Mouse (Mus musculus): ENCODE results near the gene Tomt. TPM values are rescaled to one million over a fixed set of nuclear protein-coding genes. Genes with fewer than 3 reads are reported as not detected.

Tomt gene
- polyA plus RNA-seq, 1 experiment from 2014 or later: 0.10 TPM

GRCm38 (mm10) chr7:101896104-101897066 lies 9.8 kb downstream of the Tomt start:
- H3K9me3 ChIP-seq (replicated peaks; ENCODE audit: control insufficient read depth, low read length): no peaks in the 10 kb centered on the region
- WGBS (ENCODE audit: insufficient replicate concordance): under 1% methylated on average over 57 of the region's 57 CpGs
- H3K4me2 ChIP-seq: peak overlapping the region; percentile 62
- H3K36me3 ChIP-seq (ENCODE audit: control insufficient read depth, insufficient read depth, low read length): no peaks in the 10 kb centered on the region
- peak overlapping the region; percentile 81 for H3K9ac ChIP-seq (ENCODE audit: low read depth, low read length)
- no peaks in the 10 kb centered on the region for H3K27me3 ChIP-seq (ENCODE audit: control insufficient read depth, insufficient read depth, low read length)
- H3K4me1 ChIP-seq (ENCODE audit: control insufficient read depth, insufficient read depth, low read length): no peaks in the 10 kb centered on the region
- H3K27ac ChIP-seq (ENCODE audit: low read depth, low read length): peak overlapping the region; percentile 90
- H3K4me3 ChIP-seq (ENCODE audit: low read depth, low read length): peak overlapping the region; percentile 66
- ATAC-seq (replicated peaks; ENCODE audit: insufficient number of reproducible peaks, low FRiP score, low TSS enrichment): peak; percentile 97

- no peaks in the 10 kb centered on the region for H3K9me3 ChIP-seq (replicated peaks; ENCODE audit: control insufficient read depth, low read length)
- H3K36me3 ChIP-seq (ENCODE audit: control insufficient read depth, insufficient read depth, low read length): no peaks in the 10 kb centered on the region
- ATAC-seq (replicated peaks; ENCODE audit: insufficient number of reproducible peaks, low FRiP score, low TSS enrichment): no peak
- no peak overlapping the region for H3K27ac ChIP-seq (ENCODE audit: low read depth, low read length)
- WGBS (ENCODE audit: insufficient replicate concordance): 33% methylated on average over 9 of the region's 9 CpGs
- H3K4me2 ChIP-seq: peak overlapping the region; percentile 62
- peak overlapping the region; percentile 66 for H3K4me3 ChIP-seq (ENCODE audit: low read depth, low read length)
- H3K4me1 ChIP-seq (ENCODE audit: control insufficient read depth, insufficient read depth, low read length): no peaks in the 10 kb centered on the region
- peak overlapping the region; percentile 81 for H3K9ac ChIP-seq (ENCODE audit: low read depth, low read length)
- no peaks in the 10 kb centered on the region for H3K27me3 ChIP-seq (ENCODE audit: control insufficient read depth, insufficient read depth, low read length)
Observed at GRCm38 (mm10) chr7:101895695-101896094, 10.5 kb downstream of the Tomt start.

- Histone ChIP-seq H3K27ac (ENCODE audit: low read depth, low read length) (no peak overlapping the region), H3K9me3 (replicated peaks; ENCODE audit: control insufficient read depth, low read length) (no peaks in the 10 kb centered on the region), H3K27me3 (ENCODE audit: control insufficient read depth, insufficient read depth, low read length) (no peaks in the 10 kb centered on the region), H3K36me3 (ENCODE audit: control insufficient read depth, insufficient read depth, low read length) (no peaks in the 10 kb centered on the region), H3K9ac (ENCODE audit: low read depth, low read length) (no peak overlapping the region), H3K4me1 (ENCODE audit: control insufficient read depth, insufficient read depth, low read length) (no peaks in the 10 kb centered on the region), H3K4me3 (ENCODE audit: low read depth, low read length) (no peak overlapping the region), H3K4me2 (no peak overlapping the region)
- 73% methylated on average over 4 of the region's 4 CpGs for WGBS (ENCODE audit: insufficient replicate concordance)
- ATAC-seq (replicated peaks; ENCODE audit: insufficient number of reproducible peaks, low FRiP score, low TSS enrichment): no peak
Observed at GRCm38 (mm10) chr7:101888460-101888859, 17.7 kb downstream of the Tomt start.

GRCm38 (mm10) chr7:101886274-101886673 lies 19.9 kb downstream of the Tomt start:
- WGBS (ENCODE audit: insufficient replicate concordance): 73% methylated on average over 6 of the region's 6 CpGs
- Histone ChIP-seq H3K4me3 (ENCODE audit: low read depth, low read length) (no peak overlapping the region), H3K9ac (ENCODE audit: low read depth, low read length) (no peak overlapping the region), H3K27ac (ENCODE audit: low read depth, low read length) (no peak overlapping the region), H3K4me2 (no peak overlapping the region), H3K4me1 (ENCODE audit: control insufficient read depth, insufficient read depth, low read length) (no peaks in the 10 kb centered on the region), H3K9me3 (replicated peaks; ENCODE audit: control insufficient read depth, low read length) (no peaks in the 10 kb centered on the region), H3K36me3 (ENCODE audit: control insufficient read depth, insufficient read depth, low read length) (no peaks in the 10 kb centered on the region), H3K27me3 (ENCODE audit: control insufficient read depth, insufficient read depth, low read length) (no peaks in the 10 kb centered on the region)
- ATAC-seq (replicated peaks; ENCODE audit: insufficient number of reproducible peaks, low FRiP score, low TSS enrichment): no peak

GRCm38 (mm10) chr7:101884160-101884559 lies 22.0 kb downstream of the Tomt start:
- H3K4me1 ChIP-seq (ENCODE audit: control insufficient read depth, insufficient read depth, low read length): no peaks in the 10 kb centered on the region
- no peak overlapping the region for H3K4me3 ChIP-seq (ENCODE audit: low read depth, low read length)
- H3K9ac ChIP-seq (ENCODE audit: low read depth, low read length): no peak overlapping the region
- H3K36me3 ChIP-seq (ENCODE audit: control insufficient read depth, insufficient read depth, low read length): no peaks in the 10 kb centered on the region
- H3K9me3 ChIP-seq (replicated peaks; ENCODE audit: control insufficient read depth, low read length): no peaks in the 10 kb centered on the region
- WGBS (ENCODE audit: insufficient replicate concordance): 90% methylated on average over 4 of the region's 4 CpGs
- H3K27ac ChIP-seq (ENCODE audit: low read depth, low read length): no peak overlapping the region
- ATAC-seq (replicated peaks; ENCODE audit: insufficient number of reproducible peaks, low FRiP score, low TSS enrichment): no peak
- no peaks in the 10 kb centered on the region for H3K27me3 ChIP-seq (ENCODE audit: control insufficient read depth, insufficient read depth, low read length)
- no peak overlapping the region for H3K4me2 ChIP-seq

- Histone ChIP-seq H3K4me1 (ENCODE audit: control insufficient read depth, insufficient read depth, low read length) (no peaks in the 10 kb centered on the region), H3K9me3 (replicated peaks; ENCODE audit: control insufficient read depth, low read length) (no peaks in the 10 kb centered on the region), H3K36me3 (ENCODE audit: control insufficient read depth, insufficient read depth, low read length) (no peaks in the 10 kb centered on the region), H3K9ac (ENCODE audit: low read depth, low read length) (no peak overlapping the region), H3K4me2 (no peak overlapping the region), H3K27ac (ENCODE audit: low read depth, low read length) (no peak overlapping the region), H3K4me3 (ENCODE audit: low read depth, low read length) (no peak overlapping the region), H3K27me3 (ENCODE audit: control insufficient read depth, insufficient read depth, low read length) (no peaks in the 10 kb centered on the region)
- 67% methylated on average over 9 of the region's 9 CpGs for WGBS (ENCODE audit: insufficient replicate concordance)
- no peak for ATAC-seq (replicated peaks; ENCODE audit: insufficient number of reproducible peaks, low FRiP score, low TSS enrichment)
Observed at GRCm38 (mm10) chr7:101882413-101883154, 23.6 kb downstream of the Tomt start.

- Histone ChIP-seq H3K4me3 (ENCODE audit: low read depth, low read length) (no peak overlapping the region), H3K27ac (ENCODE audit: low read depth, low read length) (no peak overlapping the region), H3K4me2 (no peak overlapping the region), H3K27me3 (ENCODE audit: control insufficient read depth, insufficient read depth, low read length) (no peaks in the 10 kb centered on the region), H3K36me3 (ENCODE audit: control insufficient read depth, insufficient read depth, low read length) (no peaks in the 10 kb centered on the region), H3K9me3 (replicated peaks; ENCODE audit: control insufficient read depth, low read length) (no peaks in the 10 kb centered on the region), H3K4me1 (ENCODE audit: control insufficient read depth, insufficient read depth, low read length) (no peaks in the 10 kb centered on the region), H3K9ac (ENCODE audit: low read depth, low read length) (no peak overlapping the region)
- no peak for ATAC-seq (replicated peaks; ENCODE audit: insufficient number of reproducible peaks, low FRiP score, low TSS enrichment)
- 68% methylated on average over 4 of the region's 4 CpGs for WGBS (ENCODE audit: insufficient replicate concordance)
Observed at GRCm38 (mm10) chr7:101880855-101881254, 25.3 kb downstream of the Tomt start.

GRCm38 (mm10) chr7:101875978-101876377 lies 30.2 kb downstream of the Tomt start:
- H3K4me3 ChIP-seq (ENCODE audit: low read depth, low read length): no peak overlapping the region
- no peaks in the 10 kb centered on the region for H3K36me3 ChIP-seq (ENCODE audit: control insufficient read depth, insufficient read depth, low read length)
- H3K27me3 ChIP-seq (ENCODE audit: control insufficient read depth, insufficient read depth, low read length): no peaks in the 10 kb centered on the region
- H3K4me2 ChIP-seq: no peak overlapping the region
- peaks cover 3% of the 10 kb centered on the region; the same call in 1 of the 2 replicates for H3K4me1 ChIP-seq (ENCODE audit: control insufficient read depth, insufficient read depth, low read length)
- H3K9me3 ChIP-seq (replicated peaks; ENCODE audit: control insufficient read depth, low read length): no peaks in the 10 kb centered on the region
- no peak overlapping the region for H3K27ac ChIP-seq (ENCODE audit: low read depth, low read length)
- 93% methylated on average over 1 of the region's 1 CpGs for WGBS (ENCODE audit: insufficient replicate concordance)
- no peak for ATAC-seq (replicated peaks; ENCODE audit: insufficient number of reproducible peaks, low FRiP score, low TSS enrichment)
- no peak overlapping the region for H3K9ac ChIP-seq (ENCODE audit: low read depth, low read length)

All from heart, embryonic 11.5 days (tissue).